Mouse (Mus musculus) lung, postnatal 0 days (tissue): Measurements from ENCODE around the gene Mettl1. TPM values are rescaled to one million over a fixed set of nuclear protein-coding genes. Genes with fewer than 3 reads are reported as not detected.

Source experiments
- ATAC-seq: fragments of 200-750 bp; cut with Nextera tagmentation; 2 replicates; pipeline ENCODE4 v1.8.0; 2017; ENCODE audit warnings: moderate library complexity
- DNase-seq: peaks from one replicate; pipeline ENCODE4 v3.0.0-alpha.2; 2016; ENCODE audit warnings: low spot score
- H3K27ac ChIP-seq: fragments of 300-500 bp; sonication (generic); 2 replicates; pipeline ENCODE4 v1.5.1; 2014; ENCODE audit warnings: antibody characterized with exemption, mild to moderate bottlenecking, low read length, mixed read lengths
- H3K27me3 ChIP-seq: fragments of 300-500 bp; sonication (generic); replicated peaks from 2 replicates; pipeline ENCODE4 v1.6.1; 2014; ENCODE audit warnings: low read length, mixed read lengths; ENCODE audit not compliant: insufficient read depth
- H3K36me3 ChIP-seq: fragments of 300-500 bp; sonication (generic); 2 replicates; pipeline ENCODE4 v1.6.1; 2014; ENCODE audit warnings: low read length, mixed read lengths; ENCODE audit not compliant: insufficient read depth
- H3K4me1 ChIP-seq: fragments of 300-500 bp; sonication (generic); 2 replicates; pipeline ENCODE4 v1.6.1; 2014; ENCODE audit warnings: antibody characterized with exemption, low read depth, low read length, mixed read lengths; ENCODE audit not compliant: insufficient read depth
- H3K4me2 ChIP-seq: fragments of 300-500 bp; sonication (generic); replicated peaks from 2 replicates; pipeline ENCODE4 v1.6.1; 2014; ENCODE audit warnings: low read depth, mild to moderate bottlenecking, low read length, moderate library complexity, mixed read lengths
- H3K4me3 ChIP-seq: fragments of 300-500 bp; sonication (generic); 2 replicates; pipeline ENCODE4 v1.5.1; 2014; ENCODE audit warnings: low read depth, low read length
- H3K9ac ChIP-seq: fragments of 300-500 bp; sonication (generic); replicated peaks from 2 replicates; pipeline ENCODE4 v1.6.1; 2014; ENCODE audit warnings: low read depth, mild to moderate bottlenecking
- H3K9me3 ChIP-seq: fragments of 300-500 bp; sonication (generic); 2 replicates; pipeline ENCODE4 v1.6.1; 2016; ENCODE audit warnings: low read length, mixed read lengths
- CTCF ChIP-seq: IDR thresholded peaks from 2 replicates; pipeline ENCODE4 v1.5.1; 2016; ENCODE audit warnings: antibody characterized with exemption, mild to moderate bottlenecking
- EP300 ChIP-seq: IDR thresholded peaks from 2 replicates; pipeline ENCODE4 v1.6.1; 2016; ENCODE audit warnings: antibody characterized with exemption, mild to moderate bottlenecking, control low read depth
- WGBS: fragments of 180-500 bp; shearing (Covaris S2); extraction: QIAGEN DNeasy Blood & Tissue Kit; methylation state at CpG from one replicate; pipeline ENCODE4 v1.1.7; 2014; 5-methylcytosine and 5-hydroxymethylcytosine counted together
- polyA plus RNA-seq: library from polyadenylated mRNA; unstranded; fragments of >200 nt; fragmentation: Nextera tagmentation; extraction: Ambion mirVana; gene quantifications from 2 replicates; pipeline ENCODE4 v1.2.1, GENCODE M21; 2015

The Mettl1 gene
- polyA plus RNA-seq, 1 experiment from 2014 or later: 13.6 TPM

DNA sequence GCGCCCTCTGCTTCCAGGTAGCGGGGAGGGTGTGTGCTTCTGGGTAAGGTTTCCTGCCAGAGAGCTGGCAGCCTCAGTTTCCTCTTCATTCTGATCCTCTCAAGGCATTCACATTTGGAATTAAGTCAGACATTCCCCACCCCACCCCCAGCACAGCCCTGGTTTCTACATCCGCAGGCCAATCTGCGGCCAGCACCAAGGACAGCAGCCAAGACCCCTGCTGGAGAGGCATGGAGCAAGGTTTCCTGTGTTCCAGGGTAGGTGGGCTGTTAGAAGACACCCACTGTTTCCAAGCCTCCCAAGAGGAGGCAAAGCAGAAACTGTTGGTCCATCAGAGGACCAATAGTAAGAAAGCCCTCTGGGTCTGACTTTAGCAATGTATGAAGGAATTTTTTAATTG is 13.4 kb downstream of the Mettl1 start:
- TF ChIP-seq CTCF (0 out of 2 replicates have a peak, but pooled peaks have one; percentile 14), EP300 (no peak)
- Histone ChIP-seq H3K9me3 (no peaks in the 10 kb centered on the region), H3K27ac (no peak overlapping the region), H3K4me2 (no peak overlapping the region), H3K9ac (no peak overlapping the region), H3K27me3 (peaks cover 9% of the 10 kb centered on the region), H3K36me3 (no peaks in the 10 kb centered on the region), H3K4me3 (no peak overlapping the region), H3K4me1 (0 out of 2 replicates have a peak, but pooled peaks cover 3% of the 10 kb centered on the region)
- ATAC-seq (no peak), DNase-seq (no peak)
- 55% methylated on average over 4 of the region's 4 CpGs for WGBS

DNA sequence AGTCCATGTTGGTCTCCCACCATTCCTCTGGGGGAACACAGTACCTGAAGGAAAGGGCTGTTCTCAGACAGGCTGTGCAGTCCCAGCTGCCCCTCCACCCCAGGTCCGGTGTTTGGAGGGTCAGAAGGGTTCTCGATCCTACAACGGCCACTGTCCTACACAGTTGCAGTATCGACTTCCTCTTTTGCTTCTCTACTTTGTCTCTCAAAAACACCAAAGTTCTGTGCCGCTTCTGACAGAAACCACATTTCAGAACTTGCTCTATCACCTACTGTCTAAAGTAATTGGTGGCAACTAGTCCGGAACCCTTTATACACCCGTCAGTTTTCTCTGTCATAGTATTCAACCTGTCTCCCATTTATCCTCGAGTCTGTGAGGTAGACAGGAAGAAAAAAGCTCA is 14.2 kb downstream of the Mettl1 start:
- peaks cover 6% of the 10 kb centered on the region; the same call in 1 of the 2 replicates for H3K27me3 ChIP-seq
- no peak overlapping the region for H3K4me2 ChIP-seq
- H3K9ac ChIP-seq: no peak overlapping the region
- H3K4me1 ChIP-seq: 0 out of 2 replicates have a peak, but pooled peaks cover 3% of the 10 kb centered on the region
- no peak for DNase-seq
- WGBS: 88% methylated on average over 8 of the region's 8 CpGs
- TF ChIP-seq CTCF: no peak
- no peak for TF ChIP-seq EP300
- H3K4me3 ChIP-seq: no peak overlapping the region
- H3K9me3 ChIP-seq: no peaks in the 10 kb centered on the region
- H3K36me3 ChIP-seq: no peaks in the 10 kb centered on the region
- no peak for ATAC-seq
- H3K27ac ChIP-seq: no peak overlapping the region

DNA sequence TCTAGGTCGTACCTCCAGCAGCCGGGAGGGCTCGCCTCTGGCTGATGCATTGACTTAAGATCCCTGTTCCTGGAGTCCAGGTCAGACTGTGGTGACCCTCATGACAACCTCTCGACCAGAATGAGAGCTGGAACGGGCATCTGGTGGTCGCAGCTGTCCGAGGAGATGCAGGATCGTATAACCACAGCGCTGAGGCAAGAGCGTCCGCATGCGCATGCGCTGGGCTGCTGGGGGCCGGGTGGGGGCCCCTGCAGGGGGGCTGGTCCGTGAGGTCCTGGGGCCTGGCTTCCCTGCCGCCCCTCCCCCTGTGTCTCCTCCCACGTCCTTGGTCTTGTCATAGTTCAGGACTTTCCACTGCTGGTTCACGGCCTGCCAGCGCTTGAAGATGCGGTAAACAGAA is 15.3 kb downstream of the Mettl1 start:
- Histone ChIP-seq H3K9ac (no peak overlapping the region), H3K9me3 (no peaks in the 10 kb centered on the region), H3K27me3 (0 out of 2 replicates have a peak, but pooled peaks cover 7% of the 10 kb centered on the region), H3K4me1 (0 out of 2 replicates have a peak, but pooled peaks cover 3% of the 10 kb centered on the region), H3K36me3 (no peaks in the 10 kb centered on the region), H3K4me2 (no peak overlapping the region), H3K27ac (no peak overlapping the region), H3K4me3 (no peak overlapping the region)
- TF ChIP-seq EP300: no peak
- TF ChIP-seq CTCF: no peak
- DNase-seq: no peak
- 87% methylated on average over 20 of the region's 20 CpGs for whole genome bisulfite sequencing
- no peak for ATAC-seq

DNA sequence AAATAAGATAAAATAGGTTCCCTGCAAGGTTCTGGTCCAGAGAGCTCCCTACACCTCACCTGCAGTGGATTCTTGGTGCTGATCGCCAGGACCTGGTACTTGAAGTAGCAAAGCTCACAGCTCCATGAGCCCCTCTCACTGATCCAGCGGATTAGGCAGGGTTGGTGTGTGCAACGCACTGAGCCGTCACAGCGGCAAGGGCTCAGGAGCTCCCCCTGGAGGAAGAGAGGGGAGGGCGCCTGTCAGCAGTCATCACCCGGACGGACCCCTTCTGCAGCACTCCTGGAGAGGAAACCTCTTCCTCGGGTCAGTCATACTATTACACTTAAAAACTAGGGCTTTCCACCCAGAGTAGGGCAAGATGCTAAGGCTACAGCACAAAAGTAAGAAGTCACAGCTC is 16.9 kb downstream of the Mettl1 start:
- H3K9ac ChIP-seq: no peak overlapping the region
- H3K27me3 ChIP-seq: 0 out of 2 replicates have a peak, but pooled peaks cover 7% of the 10 kb centered on the region
- H3K9me3 ChIP-seq: no peaks in the 10 kb centered on the region
- peak; percentile 24; the same call in 1 of the 2 replicates for ATAC-seq
- no peak overlapping the region for H3K27ac ChIP-seq
- TF ChIP-seq EP300 (no peak), CTCF (peak; percentile 94)
- H3K4me3 ChIP-seq: 0 out of 2 replicates have a peak overlapping the region, but pooled peaks have one; percentile 70
- WGBS: under 1% methylated on average over 9 of the region's 9 CpGs
- peak overlapping the region; percentile 100 for H3K4me2 ChIP-seq
- peak; percentile 78 for DNase-seq
- peaks cover 3% of the 10 kb centered on the region; the same call in 1 of the 2 replicates for H3K4me1 ChIP-seq
- no peaks in the 10 kb centered on the region for H3K36me3 ChIP-seq

DNA sequence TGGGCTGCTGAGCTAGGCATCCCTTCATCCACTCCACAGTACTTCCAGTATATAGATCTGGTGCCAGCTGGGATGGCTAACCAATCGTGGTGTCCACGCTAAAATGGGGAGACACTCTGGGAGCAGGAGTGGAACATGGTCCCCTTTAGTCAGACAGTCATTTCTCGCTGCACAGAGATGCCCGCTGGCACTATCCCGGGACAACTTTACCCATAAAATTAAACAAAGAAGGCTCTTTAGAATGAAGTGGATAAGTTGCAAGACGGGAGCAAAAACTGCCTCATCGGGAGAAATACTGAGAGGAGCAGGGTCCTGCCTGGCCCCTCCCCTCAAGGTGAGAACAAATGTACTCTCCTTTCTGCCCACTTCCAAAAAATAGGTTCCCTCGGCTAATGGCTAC is 17.5 kb downstream of the Mettl1 start:
- no peak for DNase-seq
- no peak overlapping the region for H3K9ac ChIP-seq
- 5% methylated on average over 8 of the region's 8 CpGs for WGBS
- H3K27me3 ChIP-seq: 0 out of 2 replicates have a peak, but pooled peaks cover 7% of the 10 kb centered on the region
- no peaks in the 10 kb centered on the region for H3K36me3 ChIP-seq
- H3K4me3 ChIP-seq: peak overlapping the region; percentile 70
- H3K4me2 ChIP-seq: peak overlapping the region; percentile 100
- no peak for ATAC-seq
- TF ChIP-seq CTCF (no peak), EP300 (no peak)
- peaks cover 3% of the 10 kb centered on the region; the same call in 1 of the 2 replicates for H3K4me1 ChIP-seq
- no peaks in the 10 kb centered on the region for H3K9me3 ChIP-seq
- H3K27ac ChIP-seq: no peak overlapping the region

DNA sequence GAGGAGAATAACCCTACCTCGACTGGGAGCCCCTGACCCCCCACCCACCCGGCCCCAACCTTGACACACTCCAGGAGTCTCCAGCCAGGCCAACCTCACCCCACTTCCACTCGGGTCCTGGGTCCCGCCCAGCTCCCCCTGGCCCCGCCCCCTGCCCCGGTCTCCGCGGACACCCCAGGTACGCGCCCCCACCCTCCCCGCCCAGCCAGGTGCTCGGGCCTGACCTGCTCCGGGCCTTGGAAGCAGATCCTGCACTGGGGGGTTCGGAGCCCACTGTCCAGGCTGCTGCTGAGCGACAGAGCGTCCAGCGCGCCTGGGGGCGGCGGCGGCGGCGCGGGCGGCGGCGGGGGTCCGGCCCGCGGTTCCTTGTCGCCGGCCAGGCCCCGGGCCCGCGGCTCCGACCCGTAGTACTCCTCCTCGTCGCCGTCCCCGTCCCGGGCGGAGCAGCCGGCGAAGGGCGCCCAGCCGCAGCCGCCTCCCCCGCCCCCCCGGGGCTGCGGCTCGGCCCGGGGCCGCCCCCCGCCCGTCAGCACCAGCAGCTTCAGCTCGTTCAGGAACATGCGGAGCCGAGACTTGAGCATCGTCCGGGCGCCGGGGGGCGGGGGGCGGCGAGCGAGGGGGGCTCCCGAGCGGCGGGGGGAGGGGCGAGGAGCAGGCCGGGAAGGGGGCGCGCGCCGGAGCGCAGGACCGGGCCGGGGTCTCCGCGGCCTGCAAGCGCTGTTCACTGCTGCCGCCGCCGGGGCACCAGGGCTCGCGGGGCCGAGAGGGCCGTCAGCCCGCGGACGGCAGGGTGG is 18.2 kb downstream of the Mettl1 start:
- Histone ChIP-seq H3K36me3 (no peaks in the 10 kb centered on the region), H3K9ac (peak overlapping the region; percentile 39; the same call in 1 of the 2 replicates), H3K4me1 (peaks cover 5% of the 10 kb centered on the region; the same call in 1 of the 2 replicates), H3K4me3 (peak overlapping the region; percentile 70), H3K27me3 (0 out of 2 replicates have a peak, but pooled peaks cover 7% of the 10 kb centered on the region), H3K27ac (no peak overlapping the region), H3K4me2 (peak overlapping the region; percentile 100), H3K9me3 (no peaks in the 10 kb centered on the region)
- TF ChIP-seq CTCF: no peak
- TF ChIP-seq EP300: no peak
- under 1% methylated on average over 19 of the region's 92 CpGs for WGBS
- DNase-seq (no peak), ATAC-seq (no peak)
